ENCODE assay signal across 9 mouse cellular contexts in the genomic region with DNA sequence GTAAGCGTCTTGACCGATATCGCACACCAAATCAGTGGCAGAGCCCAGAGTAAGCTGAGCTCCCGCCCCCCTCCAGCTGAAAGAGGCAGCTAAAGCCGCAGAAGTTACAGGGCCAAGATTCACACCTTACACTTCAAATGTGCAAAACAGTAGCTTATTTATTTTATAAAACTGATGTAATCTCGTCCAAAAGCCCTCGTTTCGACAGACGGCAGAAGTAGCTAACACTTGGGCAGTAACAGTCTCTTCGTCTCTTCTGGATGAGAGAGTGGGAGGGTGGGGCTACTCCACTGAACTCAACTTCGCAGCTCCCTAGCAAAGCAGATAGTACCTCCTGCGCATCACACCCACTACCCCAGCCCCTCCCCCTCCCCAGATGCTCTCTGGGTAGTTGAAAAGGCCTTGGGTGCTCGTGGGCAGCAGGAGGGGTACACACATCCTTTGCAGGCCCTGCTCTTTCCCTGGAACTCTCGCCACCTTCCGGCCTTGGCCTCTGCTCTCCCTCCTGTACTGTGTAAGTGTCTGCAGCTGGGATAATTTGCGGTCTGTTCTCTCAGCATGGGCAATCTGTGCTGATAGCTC.
DNase-seq lines count a peak whose midpoint lies in the region; ATAC-seq lines count a peak whose summit lies in the region.
"Had no signal": no experiment of that assay in that cellular context is flagged by ENCODE, and none has a peak within 500 bp of the region (broad histone marks: within the 10 kb centered on the region; RNA-seq: fewer than 3 reads in every experiment).

No protein-coding gene starts in this region.

- ATAC-seq in forebrain, embryonic 14.5 days, result no peak
- ATAC-seq in midbrain, embryonic 13.5 days, result no peak

- peak overlapping the region; percentile 10 for H3K4me3 ChIP-seq in forebrain, embryonic 10.5 days
- no peak overlapping the region for H3K4me3 ChIP-seq in forebrain, embryonic 14.5 days (ENCODE audit: low read depth, low read length)
- H3K4me3 ChIP-seq in midbrain, embryonic 10.5 days, result peak overlapping the region; percentile 26
- no peak overlapping the region for H3K4me3 ChIP-seq in midbrain, embryonic 13.5 days (replicated peaks)

- H3K27me3 ChIP-seq in forebrain, embryonic 10.5 days (ENCODE audit: poor library complexity, severe bottlenecking), result peaks cover 42% of the 10 kb centered on the region
- H3K27me3 ChIP-seq in forebrain, embryonic 14.5 days (replicated peaks; ENCODE audit: control insufficient read depth, insufficient read depth, low read length), result no peaks in the 10 kb centered on the region
- peaks cover 45% of the 10 kb centered on the region for H3K27me3 ChIP-seq in midbrain, embryonic 10.5 days (ENCODE audit: low read depth, poor library complexity, severe bottlenecking)
- H3K27me3 ChIP-seq in midbrain, embryonic 13.5 days, result peaks cover 27% of the 10 kb centered on the region

- H3K27ac ChIP-seq in forebrain, embryonic 10.5 days, result peak overlapping the region; percentile 72
- no peak overlapping the region for H3K27ac ChIP-seq in forebrain, embryonic 14.5 days (ENCODE audit: low read depth, low read length)
- H3K27ac ChIP-seq in midbrain, embryonic 10.5 days (replicated peaks), result 0 out of 2 replicates have a peak overlapping the region, but pooled peaks have one; percentile 13
- H3K27ac ChIP-seq in midbrain, embryonic 13.5 days, result no peak overlapping the region

- DNase-seq in forebrain, embryonic 10.5 days (ENCODE audit: extremely low spot score, low spot score), result no peak
- DNase-seq in forebrain, embryonic 14.5 days (ENCODE audit: low spot score), result no peak
- DNase-seq in midbrain, embryonic 10.5 days (ENCODE audit: low spot score), result no peak
- DNase-seq in liver, result peak; percentile 38
- peak; percentile 30 for DNase-seq in thymus, postnatal 25 days
- no peak for DNase-seq in right cerebral cortex, postnatal 36 days (ENCODE audit: low spot score in 2 of 2)
- no peak for DNase-seq in frontal cortex, postnatal 25 days (ENCODE audit: low spot score in 2 of 2)
- DNase-seq: right cerebral cortex, postnatal 4 days had no signal

- WGBS in forebrain, embryonic 10.5 days, result 12% methylated on average over 16 of the region's 16 CpGs
- WGBS in forebrain, embryonic 14.5 days, result 23% methylated on average over 16 of the region's 16 CpGs
- 12% methylated on average over 16 of the region's 16 CpGs for WGBS in midbrain, embryonic 10.5 days
- WGBS in midbrain, embryonic 13.5 days, result 17% methylated on average over 16 of the region's 16 CpGs

- H3K36me3 ChIP-seq in forebrain, embryonic 10.5 days (replicated peaks), result no peaks in the 10 kb centered on the region
- no peaks in the 10 kb centered on the region for H3K36me3 ChIP-seq in forebrain, embryonic 14.5 days (ENCODE audit: control insufficient read depth, insufficient read depth, low read length)
- no peaks in the 10 kb centered on the region for H3K36me3 ChIP-seq in midbrain, embryonic 10.5 days
- no peaks in the 10 kb centered on the region for H3K36me3 ChIP-seq in midbrain, embryonic 13.5 days

- no peak overlapping the region for H3K4me2 ChIP-seq in forebrain, embryonic 14.5 days (ENCODE audit: low read length)
- H3K4me2 ChIP-seq in midbrain, embryonic 13.5 days (replicated peaks), result no peak overlapping the region

- no peak overlapping the region for H3K9ac ChIP-seq in forebrain, embryonic 14.5 days (ENCODE audit: low read length)
- no peak overlapping the region for H3K9ac ChIP-seq in midbrain, embryonic 13.5 days (replicated peaks)

- peaks cover 32% of the 10 kb centered on the region for H3K4me1 ChIP-seq in forebrain, embryonic 10.5 days
- no peaks in the 10 kb centered on the region; the same call in 1 of the 2 replicates for H3K4me1 ChIP-seq in forebrain, embryonic 14.5 days (ENCODE audit: control insufficient read depth, insufficient read depth, low read length)
- peaks cover 22% of the 10 kb centered on the region for H3K4me1 ChIP-seq in midbrain, embryonic 10.5 days
- H3K4me1 ChIP-seq in midbrain, embryonic 13.5 days (replicated peaks), result 0 out of 2 replicates have a peak, but pooled peaks cover 8% of the 10 kb centered on the region

- H3K9me3 ChIP-seq in forebrain, embryonic 10.5 days, result no peaks in the 10 kb centered on the region; the same call in 1 of the 2 replicates
- H3K9me3 ChIP-seq in forebrain, embryonic 14.5 days (replicated peaks; ENCODE audit: control insufficient read depth, low read length), result no peaks in the 10 kb centered on the region
- no peaks in the 10 kb centered on the region for H3K9me3 ChIP-seq in midbrain, embryonic 10.5 days (replicated peaks)
- no peaks in the 10 kb centered on the region for H3K9me3 ChIP-seq in midbrain, embryonic 13.5 days

Comparison
In these comparisons a context has a peak if more than half of its experiments do, and no peak if none do; other contexts are left out.
1. H3K27ac ChIP-seq: peak in forebrain, embryonic 10.5 days (single experiment) and midbrain, embryonic 10.5 days (single experiment); none in forebrain, embryonic 14.5 days (single experiment) and midbrain, embryonic 13.5 days (single experiment).
2. H3K4me3 ChIP-seq: peak in forebrain, embryonic 10.5 days (single experiment) and midbrain, embryonic 10.5 days (single experiment); none in forebrain, embryonic 14.5 days (single experiment) and midbrain, embryonic 13.5 days (single experiment).
3. DNase-seq: peak in liver (single experiment) and thymus, postnatal 25 days (single experiment); none in forebrain, embryonic 10.5 days (single experiment), forebrain, embryonic 14.5 days (single experiment), midbrain, embryonic 10.5 days (single experiment), right cerebral cortex, postnatal 36 days (0 of 2) and frontal cortex, postnatal 25 days (0 of 2).